Mouse (Mus musculus) gastrocnemius, adult 2 months (tissue): ENCODE results near the gene Gm4894. TPM values are rescaled to one million over a fixed set of nuclear protein-coding genes. Genes with fewer than 3 reads are reported as not detected.
A peak's percentile ranks its signal among the peaks of the same experiment; 100 is the strongest.

ENCODE experiments used
- DNase-seq: peaks from one replicate; pipeline ENCODE4 v3.0.0; 2022
- H3K27ac ChIP-seq: fragments of 200-600 bp; 2 replicates; pipeline ENCODE4 v1.8.1; 2022; ENCODE audit warnings: mild to moderate bottlenecking
- H3K4me3 ChIP-seq: fragments of 200-600 bp; 2 replicates; pipeline ENCODE4 v1.8.1; 2022; ENCODE audit warnings: mild to moderate bottlenecking, moderate library complexity
- CTCF ChIP-seq: fragments of 200-600 bp; IDR thresholded peaks from 2 replicates; pipeline ENCODE4 v1.8.1; 2022; ENCODE audit warnings: antibody characterized with exemption, mild to moderate bottlenecking, moderate library complexity
- intact Hi-C: fragments of 180-260 bp; cut with DNase I; formaldehyde crosslinking; loops from one replicate; pipeline ENCODE4 v1.15.1; 2025
- long read RNA-seq, 2 experiments: library from polyadenylated mRNA; stranded (forward); transcript quantifications; one replicate each; pipeline ENCODE4 v2.0.0; 2021
- total RNA-seq, 2 experiments: library from RNA; stranded (reverse); gene quantifications; 2 replicates each; pipeline ENCODE4 v1.2.3; 2021

The Gm4894 gene
- not detected for total RNA-seq
- long read RNA-seq, experiment 1, result 0 reads
- long read RNA-seq, experiment 2, result 0 reads

DNA sequence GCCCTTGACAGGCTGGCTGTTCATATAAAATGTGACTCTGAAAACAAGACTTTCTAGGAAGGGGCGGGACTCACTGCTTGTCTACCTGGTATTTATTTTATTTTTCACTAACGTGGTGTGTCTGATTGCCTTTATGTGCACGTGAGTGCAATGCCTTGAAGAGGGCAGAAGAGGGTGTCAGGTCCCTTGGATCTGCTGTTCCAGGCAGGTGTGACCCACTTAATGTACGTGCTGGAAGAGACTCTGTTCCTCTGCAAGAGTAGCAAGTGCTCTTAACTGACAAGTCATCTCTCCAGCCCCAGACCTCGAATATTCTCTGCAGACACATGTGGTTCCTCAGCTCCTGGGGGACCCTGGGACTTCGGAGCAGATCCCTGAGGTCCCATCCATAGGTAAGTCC lies at the start of gene Gm4894:
Gm4894 (plus strand) TSS at position 301 of the 400 bp plus-strand sequence.
- no peak for TF ChIP-seq CTCF
- H3K27ac ChIP-seq, result no peak within 1 kb of the TSS
- no peak for DNase-seq
- intact Hi-C loops, result no loop called here
- H3K4me3 ChIP-seq, result no peak within 1 kb of the TSS

- no peak for TF ChIP-seq CTCF
- no peak overlapping the region for H3K27ac ChIP-seq
- DNase-seq, result no peak
- no peak overlapping the region for H3K4me3 ChIP-seq
- intact Hi-C loops, result no loop called here
These were observed 44.0 kb upstream of the Gm4894 start for GRCm38 (mm10) chr9:49206331-49206730.

- no peak for TF ChIP-seq CTCF
- intact Hi-C loops, result no loop called here
- no peak overlapping the region for H3K27ac ChIP-seq
- DNase-seq, result no peak
- no peak overlapping the region for H3K4me3 ChIP-seq
These were observed 38.8 kb upstream of the Gm4894 start for GRCm38 (mm10) chr9:49211493-49211892.

GRCm38 (mm10) chr9:49214734-49215133 lies 35.6 kb upstream of the Gm4894 start:
- H3K4me3 ChIP-seq, result no peak overlapping the region
- no peak for DNase-seq
- intact Hi-C loops, result no loop called here
- TF ChIP-seq CTCF, result no peak
- H3K27ac ChIP-seq, result no peak overlapping the region

DNA sequence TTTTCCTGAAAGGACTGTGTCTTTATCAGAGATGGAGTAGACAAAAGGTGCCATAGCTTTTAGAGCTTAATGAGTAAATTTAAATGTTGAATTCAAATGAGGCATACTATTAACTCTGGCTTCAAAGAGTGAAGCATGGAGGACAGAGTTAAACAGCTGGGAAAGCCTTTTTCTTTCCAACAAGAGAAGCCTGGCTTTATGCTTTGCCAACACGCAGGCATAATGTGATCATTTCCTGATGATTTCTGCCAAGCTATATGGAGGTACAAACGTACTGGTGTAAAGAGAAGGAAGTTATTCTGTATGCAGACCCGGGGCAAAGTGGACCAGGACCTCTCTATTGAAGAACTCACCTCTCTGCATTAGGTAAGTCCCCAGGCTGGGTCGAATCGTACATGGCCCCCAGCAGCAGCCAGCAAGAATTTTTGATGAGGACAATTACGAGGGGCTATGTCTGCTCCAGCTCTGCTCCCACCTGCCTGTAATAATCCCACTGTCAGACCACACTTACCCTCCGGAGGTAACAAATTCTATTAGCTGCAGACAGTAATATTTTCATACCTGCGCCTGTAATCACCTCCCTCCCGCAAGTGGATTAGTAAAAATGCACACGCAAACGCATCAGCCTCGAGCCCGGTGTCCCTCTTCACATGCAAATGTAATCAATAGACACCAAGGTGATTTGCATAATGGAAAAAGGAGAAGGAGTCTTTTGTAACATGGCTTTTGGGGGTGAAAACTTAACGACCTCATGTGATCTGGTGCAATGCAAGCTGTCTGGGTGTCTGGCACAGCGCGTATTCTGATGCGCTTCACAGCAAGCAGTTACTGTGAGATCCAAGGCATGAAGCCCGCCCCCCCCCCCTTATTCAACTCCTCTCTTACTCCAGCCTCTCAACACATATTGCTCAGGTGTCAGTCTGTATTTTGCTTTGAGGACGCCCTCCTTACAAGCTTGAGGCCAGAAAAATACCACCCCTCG lies 32.4 kb upstream of the Gm4894 start:
- Histone ChIP-seq H3K27ac (no peak overlapping the region), H3K4me3 (no peak overlapping the region)
- no peak for TF ChIP-seq CTCF
- intact Hi-C loops, result no loop called here
- no peak for DNase-seq

- TF ChIP-seq CTCF, result no peak
- Histone ChIP-seq H3K4me3 (no peak overlapping the region), H3K27ac (no peak overlapping the region)
- intact Hi-C loops, result no loop called here
- DNase-seq, result no peak
These were observed 25.8 kb upstream of the Gm4894 start for GRCm38 (mm10) chr9:49224488-49224887.

DNA sequence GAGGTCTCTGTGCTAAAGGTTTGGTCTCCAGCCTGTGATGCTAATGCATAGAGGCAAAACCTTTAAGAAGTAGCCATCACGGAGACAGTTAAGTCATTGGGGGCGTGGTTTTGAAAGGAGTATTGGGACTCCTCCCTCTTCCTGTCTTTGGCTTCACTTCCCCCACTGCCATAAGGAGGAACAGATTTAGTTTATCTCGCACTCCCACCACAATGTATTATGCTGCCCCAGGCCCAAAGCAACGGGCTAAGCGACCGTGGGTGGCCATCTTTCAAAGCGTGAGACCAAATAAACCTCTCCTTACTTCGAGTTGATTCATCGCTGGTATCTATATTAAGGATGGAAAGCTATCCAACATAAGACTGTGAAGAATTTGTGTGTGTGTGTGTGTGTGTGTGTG lies 22.9 kb upstream of the Gm4894 start:
- no peak for TF ChIP-seq CTCF
- H3K4me3 ChIP-seq, result no peak overlapping the region
- intact Hi-C loops, result no loop called here
- H3K27ac ChIP-seq, result no peak overlapping the region
- no peak for DNase-seq

DNA sequence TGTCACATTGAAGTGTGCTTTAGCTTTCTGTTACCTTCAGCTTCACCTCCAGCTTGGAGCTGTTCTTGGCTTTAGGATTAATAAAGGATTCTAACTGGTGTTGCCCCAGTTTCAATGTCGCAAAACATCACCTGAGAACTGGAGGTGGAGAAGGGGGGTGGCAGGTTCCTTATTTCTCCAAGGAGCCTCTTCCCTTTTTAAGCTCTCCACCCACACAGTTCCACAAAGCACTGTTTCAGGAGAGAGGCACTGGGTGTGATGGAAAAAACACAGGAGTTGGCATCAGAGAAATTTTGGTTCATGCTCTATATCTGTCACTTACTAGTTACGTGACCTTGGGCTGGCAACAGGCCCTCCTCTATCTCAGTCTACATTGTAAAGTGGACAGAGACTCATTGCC lies 21.3 kb upstream of the Gm4894 start:
- no peak for DNase-seq
- intact Hi-C loops, result no loop called here
- Histone ChIP-seq H3K4me3 (no peak overlapping the region), H3K27ac (no peak overlapping the region)
- no peak for TF ChIP-seq CTCF

DNA sequence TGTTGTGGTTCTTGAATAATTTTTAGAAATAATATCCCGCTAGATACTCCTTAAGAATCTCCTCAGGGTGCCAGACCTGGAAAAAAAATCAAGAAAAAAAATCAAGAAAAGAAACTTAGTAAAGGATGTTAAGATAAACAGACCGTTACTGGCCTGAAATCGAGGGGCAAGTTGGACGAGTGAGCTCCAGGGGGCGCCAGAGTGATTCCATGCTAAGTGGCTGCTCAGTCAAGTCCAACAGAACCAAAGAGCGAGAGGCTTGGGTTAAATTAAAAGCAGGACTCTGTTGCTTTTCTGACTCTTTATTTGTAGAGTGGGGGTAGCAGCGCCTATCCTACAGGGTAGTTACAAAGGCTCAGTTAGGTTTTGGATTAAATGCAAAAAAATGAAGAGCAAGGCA lies 3.5 kb upstream of the Gm4894 start:
- Histone ChIP-seq H3K4me3 (no peak overlapping the region), H3K27ac (no peak overlapping the region)
- peak; percentile 76 for TF ChIP-seq CTCF
- intact Hi-C loops, result loop anchor here (1.0 kb wide), 1 partner anchor 242 kb away; no protein-coding TSS in a partner anchor
- DNase-seq, result peak; percentile 73

DNA sequence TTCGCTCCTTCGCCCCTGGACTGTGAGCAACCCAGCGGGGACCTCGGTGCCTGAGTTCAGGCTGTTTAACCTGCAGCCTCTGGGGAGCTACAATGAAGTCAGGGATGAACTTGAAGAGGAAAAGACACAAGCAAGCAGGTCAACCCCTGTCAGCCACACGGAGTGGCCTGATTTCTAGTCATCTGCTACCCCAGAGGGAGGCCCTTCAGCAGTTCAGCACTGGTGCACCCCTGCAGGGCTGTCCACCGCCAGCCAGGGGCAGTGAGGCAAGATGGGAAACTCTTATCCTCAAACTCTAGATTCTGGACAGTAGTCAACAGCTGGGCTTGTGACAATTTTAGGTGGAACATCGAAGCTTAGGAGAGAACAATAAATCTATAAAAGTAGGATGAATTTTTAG lies 18.6 kb downstream of the Gm4894 start:
- TF ChIP-seq CTCF, result no peak
- intact Hi-C loops, result no loop called here
- no peak for DNase-seq
- Histone ChIP-seq H3K27ac (no peak overlapping the region), H3K4me3 (no peak overlapping the region)

GRCm38 (mm10) chr9:49273566-49273965 lies 23.2 kb downstream of the Gm4894 start:
- no peak for TF ChIP-seq CTCF
- H3K4me3 ChIP-seq, result no peak overlapping the region
- no peak overlapping the region for H3K27ac ChIP-seq
- no peak for DNase-seq
- intact Hi-C loops, result no loop called here

- intact Hi-C loops, result no loop called here
- no peak for DNase-seq
- TF ChIP-seq CTCF, result no peak
- no peak overlapping the region for H3K4me3 ChIP-seq
- no peak overlapping the region for H3K27ac ChIP-seq
These were observed 25.6 kb downstream of the Gm4894 start for GRCm38 (mm10) chr9:49275976-49276375.

- no peak for TF ChIP-seq CTCF
- Histone ChIP-seq H3K4me3 (no peak overlapping the region), H3K27ac (no peak overlapping the region)
- intact Hi-C loops, result no loop called here
- DNase-seq, result no peak
These were observed 26.4 kb downstream of the Gm4894 start for GRCm38 (mm10) chr9:49276542-49277334.
